In the genomic region with DNA sequence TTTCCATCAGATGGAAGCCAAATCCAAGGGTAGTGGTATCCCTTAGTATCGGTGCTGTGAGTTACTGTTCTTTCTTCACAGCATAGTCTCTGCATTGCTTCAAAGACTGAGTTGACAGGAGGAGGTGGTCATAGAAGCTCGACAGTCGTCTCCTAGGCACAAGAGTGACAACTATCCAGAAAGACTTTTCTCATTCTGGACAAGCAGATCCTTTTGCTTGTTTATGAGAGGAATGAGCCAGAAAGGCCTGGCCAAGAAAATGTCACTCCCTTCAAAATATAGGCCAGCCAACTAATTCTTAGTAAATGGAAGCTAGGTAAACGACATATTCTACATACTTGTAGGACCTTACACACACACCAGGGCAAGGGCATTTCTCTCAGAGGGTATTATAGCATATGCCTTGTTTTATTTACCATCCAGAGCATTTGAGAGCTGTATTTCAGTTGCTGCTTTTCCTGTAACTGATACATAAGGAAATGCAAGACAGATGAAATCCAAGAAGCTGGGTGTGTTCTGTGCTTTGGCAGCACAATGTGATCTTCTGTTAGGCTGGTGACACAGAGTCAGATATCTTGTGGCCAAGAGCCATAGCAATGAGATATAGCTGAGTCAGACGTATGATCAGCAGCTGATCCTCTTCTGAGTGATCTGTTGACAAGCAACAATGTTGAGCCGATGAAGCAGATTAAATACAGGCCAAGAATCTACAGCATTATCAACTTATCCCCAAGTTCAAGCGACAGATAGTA, we compare ENCODE assay signal across 10 mouse cellular contexts. TPM values are rescaled to one million over a fixed set of nuclear protein-coding genes. Genes with fewer than 3 reads are reported as not detected.
A peak's percentile ranks its signal among the peaks of the same experiment; 100 is the strongest.
DNase-seq lines count a peak whose midpoint lies in the region; ATAC-seq and TF ChIP-seq lines count a peak whose summit lies in the region.
"Had no signal": no experiment of that assay in that cellular context is flagged by ENCODE, and none has a peak within 500 bp of the region (broad histone marks: within the 10 kb centered on the region; RNA-seq: fewer than 3 reads in every experiment).

No protein-coding gene starts in this region.

- H3K27ac ChIP-seq in lung, embryonic 14.5 days (ENCODE audit: low read depth), result peak overlapping the region; percentile 16; the same call in 1 of the 2 replicates
- peak overlapping the region; percentile 63 for H3K27ac ChIP-seq in intestine, postnatal 0 days (ENCODE audit: low read depth, low read length)
- peak overlapping the region; percentile 58; the same call in 1 of the 2 replicates for H3K27ac ChIP-seq in stomach, embryonic 16.5 days (ENCODE audit: low read length)
- H3K27ac ChIP-seq: embryonic facial prominence, embryonic 12.5 days; midbrain, embryonic 13.5 days had no signal

- H3K9me3 ChIP-seq in lung, embryonic 14.5 days (ENCODE audit: low read depth, low read length), result no peaks in the 10 kb centered on the region
- no peaks in the 10 kb centered on the region for H3K9me3 ChIP-seq in intestine, postnatal 0 days (ENCODE audit: control insufficient read depth)
- no peaks in the 10 kb centered on the region for H3K9me3 ChIP-seq in stomach, embryonic 16.5 days (replicated peaks; ENCODE audit: control insufficient read depth, low read length)
- H3K9me3 ChIP-seq: embryonic facial prominence, embryonic 12.5 days; midbrain, embryonic 13.5 days had no signal

- peak; percentile 87 for DNase-seq in gastrocnemius, adult 18-20 months (ENCODE audit: low spot score)
- no peak for DNase-seq in gastrocnemius, postnatal 4 days (ENCODE audit: low spot score in 2 of 2)
- DNase-seq in lung, embryonic 14.5 days, result no peak
- DNase-seq in lung, postnatal 4 days, result no peak
- no peak for DNase-seq in cerebellum, adult 11 months
- no peak for DNase-seq in cerebellum, adult 18-20 months

- no peak overlapping the region for H3K4me3 ChIP-seq in lung, embryonic 14.5 days (ENCODE audit: low read depth, low read length)
- no peak overlapping the region for H3K4me3 ChIP-seq in intestine, postnatal 0 days (ENCODE audit: low read depth, low read length)
- H3K4me3 ChIP-seq in stomach, embryonic 16.5 days (replicated peaks; ENCODE audit: low read length), result no peak overlapping the region
- H3K4me3 ChIP-seq: embryonic facial prominence, embryonic 12.5 days; midbrain, embryonic 13.5 days had no signal

- H3K4me1 ChIP-seq in lung, embryonic 14.5 days (ENCODE audit: insufficient read depth), result 0 out of 2 replicates have a peak, but pooled peaks cover 2% of the 10 kb centered on the region
- 0 out of 2 replicates have a peak, but pooled peaks cover 4% of the 10 kb centered on the region for H3K4me1 ChIP-seq in intestine, postnatal 0 days (replicated peaks; ENCODE audit: control insufficient read depth, insufficient read depth, low read length)
- H3K4me1 ChIP-seq in stomach, embryonic 16.5 days (ENCODE audit: control insufficient read depth, insufficient read depth, low read length), result peaks cover 8% of the 10 kb centered on the region; the same call in 1 of the 2 replicates
- H3K4me1 ChIP-seq: embryonic facial prominence, embryonic 12.5 days; midbrain, embryonic 13.5 days had no signal

- H3K36me3 ChIP-seq in lung, embryonic 14.5 days (ENCODE audit: insufficient read depth), result no peaks in the 10 kb centered on the region
- H3K36me3 ChIP-seq in intestine, postnatal 0 days (ENCODE audit: control insufficient read depth, insufficient read depth), result no peaks in the 10 kb centered on the region
- no peaks in the 10 kb centered on the region for H3K36me3 ChIP-seq in stomach, embryonic 16.5 days (ENCODE audit: control insufficient read depth, insufficient read depth, low read length)
- H3K36me3 ChIP-seq: embryonic facial prominence, embryonic 12.5 days; midbrain, embryonic 13.5 days had no signal

- H3K27me3 ChIP-seq in lung, embryonic 14.5 days (ENCODE audit: insufficient read depth, low read length), result no peaks in the 10 kb centered on the region
- H3K27me3 ChIP-seq in intestine, postnatal 0 days (replicated peaks; ENCODE audit: control insufficient read depth, insufficient read depth, low read length), result no peaks in the 10 kb centered on the region
- no peaks in the 10 kb centered on the region for H3K27me3 ChIP-seq in stomach, embryonic 16.5 days (ENCODE audit: control insufficient read depth, insufficient read depth, low read length)
- H3K27me3 ChIP-seq: embryonic facial prominence, embryonic 12.5 days; midbrain, embryonic 13.5 days had no signal

- no peak overlapping the region for H3K9ac ChIP-seq in lung, embryonic 14.5 days
- no peak overlapping the region for H3K9ac ChIP-seq in intestine, postnatal 0 days (ENCODE audit: low read depth, low read length)
- H3K9ac ChIP-seq in stomach, embryonic 16.5 days (ENCODE audit: low read length), result no peak overlapping the region
- H3K9ac ChIP-seq: embryonic facial prominence, embryonic 12.5 days; midbrain, embryonic 13.5 days had no signal

- ATAC-seq in lung, embryonic 14.5 days (ENCODE audit: insufficient read depth), result no peak
- ATAC-seq in intestine, postnatal 0 days, result peak; percentile 46; the same call in 1 of the 2 replicates
- no peak for ATAC-seq in stomach, embryonic 16.5 days (ENCODE audit: insufficient read depth, low FRiP score)
- ATAC-seq: midbrain, embryonic 13.5 days had no signal

- WGBS in lung, embryonic 14.5 days, result 62% methylated on average over 7 of the region's 7 CpGs
- WGBS in intestine, postnatal 0 days, result 57% methylated on average over 7 of the region's 7 CpGs
- WGBS in stomach, embryonic 16.5 days, result 56% methylated on average over 7 of the region's 7 CpGs

- no peak for TF ChIP-seq CTCF in lung, embryonic 14.5 days (IDR thresholded peaks at IDR 0.05; ENCODE audit: low read depth)
- TF ChIP-seq CTCF in intestine, postnatal 0 days (IDR thresholded peaks at IDR 0.05; ENCODE audit: low read depth), result no peak

- no peak overlapping the region for H3K4me2 ChIP-seq in lung, embryonic 14.5 days
- H3K4me2 ChIP-seq in intestine, postnatal 0 days (replicated peaks; ENCODE audit: low read depth), result no peak overlapping the region
- no peak overlapping the region for H3K4me2 ChIP-seq in stomach, embryonic 16.5 days (ENCODE audit: low read depth, low read length)
- H3K4me2 ChIP-seq: embryonic facial prominence, embryonic 12.5 days; midbrain, embryonic 13.5 days had no signal

RNA-seq across cellular contexts. Expression of a gene that starts 35.6 kb away (rescaled TPM):
- total RNA-seq in gastrocnemius, adult 18-20 months (2021), result 10 to 100 TPM; 54.9 to 94.0 TPM
- total RNA-seq in gastrocnemius, postnatal 4 days (2021), result 10 to 100 TPM; 32.1 to 44.6 TPM
- 0.51 and 0.59 TPM in 2 replicates for polyA plus RNA-seq in lung, embryonic 14.5 days (2014; fragmentation: Nextera tagmentation; extraction: Ambion mirVana)
- 1.1 and 1.4 TPM in 2 replicates for polyA plus RNA-seq in intestine, postnatal 0 days (2015; fragmentation: Nextera tagmentation; extraction: Ambion mirVana)
- 0.72 and 0.81 TPM in 2 replicates for polyA plus RNA-seq in stomach, embryonic 16.5 days (2015; fragmentation: Nextera tagmentation; extraction: Ambion mirVana)

RNA-seq across cellular contexts. Expression of a gene that starts 59.2 kb away (rescaled TPM):
- under 1 TPM in 1 of 2 experiments, not detected in 1; 0.12 TPM for total RNA-seq in gastrocnemius, adult 18-20 months (2021)
- under 1 TPM; 0.18 to 0.34 TPM for total RNA-seq in gastrocnemius, postnatal 4 days (2021)
- not detected in 2 replicates for polyA plus RNA-seq in lung, embryonic 14.5 days (2014; fragmentation: Nextera tagmentation; extraction: Ambion mirVana)
- 0.12 and 0.16 TPM in 2 replicates for polyA plus RNA-seq in intestine, postnatal 0 days (2015; fragmentation: Nextera tagmentation; extraction: Ambion mirVana)
- 0.20 and 0.48 TPM in 2 replicates for polyA plus RNA-seq in stomach, embryonic 16.5 days (2015; fragmentation: Nextera tagmentation; extraction: Ambion mirVana)
- polyA plus RNA-seq: embryonic facial prominence, embryonic 12.5 days; midbrain, embryonic 13.5 days had no signal
